Mouse (Mus musculus) small intestine, adult 2 months (tissue): Measurements from ENCODE around the gene Zfp870.

ENCODE experiments used
- CTCF ChIP-seq: fragments of 200-500 bp; IDR thresholded peaks from 2 replicates; pipeline ENCODE4 v1.5.1; 2012; ENCODE audit warnings: low read depth, mild to moderate bottlenecking, control low read depth, inconsistent platforms, low read length, moderate library complexity, mixed read lengths; ENCODE audit not compliant: insufficient replicate concordance, insufficient read length; ENCODE audit errors: extremely low read depth
- POLR2A ChIP-seq: fragments of 200-500 bp; IDR thresholded peaks from 2 replicates; pipeline ENCODE4 v1.6.1; 2012; ENCODE audit warnings: low read depth, mild to moderate bottlenecking, control low read depth, inconsistent platforms, low read length, moderate library complexity

DNA sequence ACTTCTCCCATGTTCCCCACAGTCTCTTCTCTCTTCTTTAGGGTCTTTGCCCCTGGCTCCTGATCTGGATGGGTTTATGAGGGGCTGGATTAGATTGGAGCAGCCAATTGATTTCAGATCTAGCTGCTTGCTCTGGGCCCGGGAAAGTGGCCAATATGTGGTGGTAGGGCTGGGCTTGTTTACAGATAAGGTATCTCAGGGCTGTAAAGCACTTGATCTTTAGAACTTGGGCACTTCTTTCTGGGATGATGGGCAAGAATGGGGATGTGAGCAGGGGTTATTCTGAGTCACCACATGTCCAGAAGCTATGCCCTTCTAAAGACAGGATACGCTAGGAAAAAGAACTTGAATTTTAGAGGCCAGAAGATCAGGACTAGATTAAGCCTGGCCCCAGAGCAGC, 27.7 kb upstream of the Zfp870 start:
- TF ChIP-seq CTCF, result no peak
- TF ChIP-seq POLR2A, result no peak
